9 mouse cellular contexts compared by ENCODE assay signal in genomic region chr9:116384176-116385076, GRCm38 (mm10).
DNase-seq lines count a peak whose midpoint lies in the region; ATAC-seq and TF ChIP-seq lines count a peak whose summit lies in the region.
"Had no signal": no experiment of that assay in that cellular context is flagged by ENCODE, and none has a peak within 500 bp of the region (broad histone marks: within the 10 kb centered on the region; RNA-seq: fewer than 3 reads in every experiment).

No protein-coding gene starts in this region.

- H3K27me3 ChIP-seq in ES-Bruce4 (ENCODE audit: control insufficient read depth, insufficient read depth, low read length, poor library complexity, severe bottlenecking): no peaks in the 10 kb centered on the region
- H3K27me3 ChIP-seq in hindbrain, embryonic 15.5 days: no peaks in the 10 kb centered on the region
- H3K27me3 ChIP-seq: midbrain, embryonic 12.5 days had no signal

- no peak overlapping the region for H3K9ac ChIP-seq in ES-Bruce4 (ENCODE audit: low read depth, poor library complexity, severe bottlenecking)
- H3K9ac ChIP-seq in hindbrain, embryonic 15.5 days: no peak overlapping the region
- H3K9ac ChIP-seq: midbrain, embryonic 12.5 days had no signal

- WGBS in hindbrain, embryonic 15.5 days: 67% methylated on average over 21 of the region's 21 CpGs

- TF ChIP-seq POLR2A in ES-Bruce4 (IDR thresholded peaks at IDR 0.05; ENCODE audit: insufficient read depth, low read length): no peak

- no peak for TF ChIP-seq EP300 in ES-Bruce4 (IDR thresholded peaks at IDR 0.05; ENCODE audit: insufficient read depth, low read depth, low read length)

- no peaks in the 10 kb centered on the region; the same call in 1 of the 2 replicates for H3K9me3 ChIP-seq in ES-Bruce4 (replicated peaks; ENCODE audit: control insufficient read depth, insufficient read depth, low read length, poor library complexity, severe bottlenecking)
- H3K9me3 ChIP-seq in hindbrain, embryonic 15.5 days: no peaks in the 10 kb centered on the region
- H3K9me3 ChIP-seq: midbrain, embryonic 12.5 days had no signal

- H3K4me3 ChIP-seq in ES-Bruce4 (ENCODE audit: low read depth, low read length): no peak overlapping the region
- H3K4me3 ChIP-seq in hindbrain, embryonic 15.5 days: no peak overlapping the region
- H3K4me3 ChIP-seq: midbrain, embryonic 12.5 days had no signal

- no peak overlapping the region for H3K27ac ChIP-seq in ES-Bruce4 (ENCODE audit: insufficient read depth, low read length)
- 0 out of 2 replicates have a peak overlapping the region, but pooled peaks have one; percentile 40 for H3K27ac ChIP-seq in hindbrain, embryonic 15.5 days (replicated peaks)
- H3K27ac ChIP-seq: midbrain, embryonic 12.5 days had no signal

- 0 out of 2 replicates have a peak overlapping the region, but pooled peaks have one; percentile 18 for H3K4me2 ChIP-seq in hindbrain, embryonic 15.5 days
- H3K4me2 ChIP-seq: midbrain, embryonic 12.5 days had no signal

- peak; percentile 33 for TF ChIP-seq CTCF in ES-Bruce4 (IDR thresholded peaks at IDR 0.05; ENCODE audit: low read depth, low read length)

- DNase-seq in c-Kit-positive CD71-negative TER-119-negative erythroid progenitor cells, embryonic 14.5 days (ENCODE audit: low read depth): peak; percentile 87
- DNase-seq in gastrocnemius, adult 18-20 months (ENCODE audit: low spot score): peak; percentile 87
- peak; percentile 36 to 52 for DNase-seq in layer of hippocampus, postnatal 36 days
- peak; percentile 91 for DNase-seq in lung, postnatal 14 days
- DNase-seq in right cerebral cortex, postnatal 4 days: peak; percentile 59
- peak; percentile 75 to 88 for DNase-seq in urinary bladder, postnatal 4 days (ENCODE audit: low spot score in 2 of 2)

- H3K36me3 ChIP-seq in ES-Bruce4 (ENCODE audit: control insufficient read depth, insufficient read depth, low read length, poor library complexity, severe bottlenecking): no peaks in the 10 kb centered on the region
- no peaks in the 10 kb centered on the region for H3K36me3 ChIP-seq in hindbrain, embryonic 15.5 days
- H3K36me3 ChIP-seq: midbrain, embryonic 12.5 days had no signal

- H3K4me1 ChIP-seq in ES-Bruce4 (ENCODE audit: control insufficient read depth, insufficient read depth, low read length): no peaks in the 10 kb centered on the region
- H3K4me1 ChIP-seq in hindbrain, embryonic 15.5 days (replicated peaks): peaks cover 14% of the 10 kb centered on the region

- ATAC-seq in hindbrain, embryonic 15.5 days (ENCODE audit: low FRiP score, low read depth): no peak
